Mouse (Mus musculus) stomach, postnatal 0 days (tissue): ENCODE data around the gene Ap4s1.

Source experiments
- CTCF ChIP-seq: IDR thresholded peaks from 2 replicates; pipeline ENCODE4 v1.5.1; 2016; ENCODE audit warnings: antibody characterized with exemption, low read depth, mild to moderate bottlenecking, moderate library complexity
- EP300 ChIP-seq: optimal IDR thresholded peaks from 2 replicates; pipeline ENCODE3; 2016; ENCODE audit warnings: antibody characterized with exemption

- TF ChIP-seq CTCF (peak; percentile 32; the same call in 1 of the 2 replicates), EP300 (no peak)
Observed at GRCm38 (mm10) chr12:51706673-51707235, 15.9 kb downstream of the Ap4s1 start.
